Mouse (Mus musculus) thymus, postnatal 10 days (tissue): ENCODE measurements at regions not wholly inside any gene's neighbourhood (a gene's known extent, or its start where the extent isn't known, plus 50 kb on each side); places are given as distances from the start of the nearest gene placed in this dataset.

Experiments
- DNase-seq, 2 experiments: peaks; one replicate each; pipeline ENCODE4 v3.0.0; 2021; ENCODE audit warnings: low spot score in 2 of 2

DNA sequence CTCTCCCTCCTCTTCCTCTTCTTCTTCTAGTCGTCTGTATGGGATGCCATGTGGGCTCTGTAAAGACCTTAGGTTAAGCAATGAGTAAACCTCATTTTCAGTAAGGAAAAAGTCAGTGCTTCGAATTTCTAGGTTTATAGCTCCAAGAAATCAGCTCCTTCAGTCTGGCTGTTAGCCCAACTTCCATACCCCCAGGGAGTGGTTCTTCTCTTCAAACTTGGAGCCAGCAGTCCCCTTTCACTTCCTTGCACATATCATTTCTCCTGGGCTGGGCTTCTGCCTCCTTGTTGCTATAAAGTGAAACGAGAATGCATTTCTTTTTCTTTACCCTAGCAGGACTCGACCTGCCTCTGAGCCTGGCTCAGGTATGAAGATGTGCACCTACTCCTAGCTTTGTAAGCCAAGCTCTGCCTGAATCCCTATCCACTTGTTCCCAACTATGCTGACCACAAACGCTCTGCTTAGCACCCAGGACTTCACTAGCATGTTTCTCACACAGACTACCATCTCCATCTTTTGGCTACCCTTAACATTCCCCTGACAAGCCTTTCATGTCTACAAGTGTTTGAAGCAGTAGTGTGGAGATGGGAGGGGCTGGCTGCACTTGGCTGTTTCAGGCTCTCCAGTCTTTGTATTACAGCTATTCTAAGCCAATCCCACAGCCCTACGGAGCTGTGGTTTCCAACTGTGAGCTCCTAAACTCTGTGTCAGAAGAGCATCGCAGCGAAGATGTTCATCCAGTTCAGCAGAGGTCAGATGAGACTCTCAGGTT, 243.8 kb upstream of the Tprg start:
- DNase-seq = no peak

DNA sequence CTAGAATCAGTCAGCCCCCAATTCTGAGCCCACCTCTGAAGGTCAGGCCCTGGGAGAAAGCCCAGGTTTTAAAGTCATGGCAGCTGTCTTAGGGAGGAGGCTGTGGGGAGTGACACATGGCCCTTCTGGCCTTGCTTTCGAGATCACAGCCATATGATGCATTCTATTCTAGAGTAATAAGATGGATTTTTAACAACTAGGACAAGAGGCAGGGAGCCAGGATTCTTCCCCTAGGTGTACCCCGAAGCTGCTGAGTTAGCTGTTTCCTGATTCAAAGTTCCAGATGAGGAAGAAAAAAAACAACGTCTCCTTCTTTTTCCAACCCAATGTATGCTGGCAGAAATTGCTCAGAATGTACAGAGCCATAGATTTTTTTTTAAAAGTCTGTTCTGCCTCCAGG, 242.0 kb upstream of the Tprg start:
- DNase-seq = no peak

DNA sequence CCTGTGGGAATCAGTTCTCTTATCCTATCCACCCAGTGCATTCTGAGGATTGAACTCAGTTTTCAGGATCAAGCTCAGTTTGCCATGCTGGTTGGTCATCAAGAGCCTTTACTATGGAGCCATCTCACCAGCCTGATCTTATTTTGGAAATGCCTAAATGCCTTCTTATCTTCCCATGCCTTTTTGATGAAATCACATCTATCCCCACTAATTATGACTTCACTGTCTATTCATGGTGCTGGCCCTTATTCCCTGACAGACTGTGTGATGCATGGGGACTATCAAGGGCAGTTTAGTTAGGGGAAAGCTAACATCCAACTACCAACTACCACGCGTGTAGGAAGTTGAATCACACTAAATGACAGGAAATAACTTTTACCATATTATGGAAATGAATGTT, 238.9 kb upstream of the Tprg start:
- DNase-seq = no peak

DNA sequence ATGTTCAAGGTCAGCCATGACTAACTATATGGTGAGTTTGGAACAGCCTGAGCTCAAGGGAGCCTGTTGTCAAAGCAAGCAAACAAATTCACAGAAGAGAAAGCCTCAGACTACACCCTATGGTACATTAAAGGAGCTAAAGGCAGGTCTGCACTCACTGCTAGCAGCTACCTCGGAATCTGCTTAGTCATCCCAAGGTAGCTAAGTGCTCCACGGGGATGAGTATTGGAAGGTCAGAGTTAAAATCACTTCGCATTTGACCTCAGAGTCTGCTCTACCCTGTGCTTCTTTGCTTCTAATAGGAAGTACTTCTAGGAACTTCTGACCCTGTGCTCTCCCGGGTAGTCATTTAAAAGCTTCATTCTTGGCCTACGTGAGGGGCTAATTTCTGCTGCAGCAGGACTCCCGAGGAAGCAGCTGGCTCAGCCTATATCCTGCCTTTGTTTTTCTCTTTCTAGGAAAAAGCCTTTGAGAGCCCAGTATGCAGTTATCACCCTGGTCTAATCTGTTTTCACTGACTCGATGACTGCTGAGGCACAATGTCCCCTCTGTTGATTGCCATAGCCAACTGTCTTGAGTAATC, 236.6 kb upstream of the Tprg start:
- DNase-seq = no peak

DNA sequence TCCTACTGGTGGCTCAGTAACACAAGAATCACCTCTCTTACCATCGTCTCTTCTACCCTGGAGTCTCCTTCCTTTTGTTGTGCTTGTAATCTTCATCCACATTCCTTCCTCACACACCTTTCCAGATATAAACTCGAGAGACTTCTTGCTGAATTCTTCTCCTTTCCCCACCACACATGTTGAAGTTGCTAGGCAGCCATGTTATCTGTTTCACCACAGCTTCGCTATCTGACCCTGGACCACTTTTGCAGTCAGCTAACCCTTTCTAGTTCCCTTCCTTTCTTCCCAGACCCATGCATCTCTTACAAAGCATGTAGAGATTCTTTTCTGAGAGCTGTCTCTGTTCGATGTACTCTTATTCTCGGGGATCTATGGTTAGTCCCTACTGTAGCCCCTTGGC, 235.6 kb upstream of the Tprg start:
- no peak for DNase-seq

DNA sequence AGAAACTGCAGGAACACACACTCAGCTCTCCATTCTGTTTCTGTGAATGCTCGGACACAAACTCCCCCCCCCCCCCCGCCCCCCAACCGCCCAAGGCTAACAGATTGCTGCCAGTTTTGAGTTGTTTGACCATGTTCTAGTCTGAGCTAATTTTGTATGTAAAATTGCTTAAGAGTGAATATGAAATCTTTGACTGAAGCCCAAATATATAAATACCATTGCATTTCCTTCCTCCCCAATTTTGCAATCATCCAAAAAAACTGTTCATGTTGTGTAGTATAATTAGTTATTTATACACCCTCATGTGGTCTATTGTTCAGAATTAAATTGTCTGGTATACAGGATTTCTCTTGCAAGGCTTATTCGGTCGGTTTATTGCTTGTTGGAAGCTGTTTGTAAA, 234.2 kb upstream of the Tprg start:
- DNase-seq = no peak

DNA sequence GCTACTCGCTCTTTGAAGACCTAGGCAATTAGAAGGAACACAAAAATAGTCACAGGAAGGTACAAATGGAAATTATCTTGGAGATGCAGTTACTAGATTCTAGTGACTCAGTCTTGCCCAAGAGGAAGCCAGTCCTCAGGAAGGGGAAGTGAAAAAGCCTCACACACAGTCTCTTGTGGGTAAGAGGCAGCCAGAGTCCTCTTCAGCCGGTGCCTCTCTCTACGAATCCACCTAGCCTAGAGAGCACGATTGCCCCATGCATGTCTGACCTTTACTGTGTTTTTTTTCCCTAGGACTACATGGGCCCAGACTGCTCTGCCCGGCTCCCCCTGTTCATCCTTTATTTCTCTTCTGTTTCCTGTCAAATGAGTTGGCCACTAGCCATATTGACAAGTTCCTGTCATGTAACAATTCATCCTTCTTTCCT, 233.7 kb upstream of the Tprg start:
- no peak for DNase-seq

DNA sequence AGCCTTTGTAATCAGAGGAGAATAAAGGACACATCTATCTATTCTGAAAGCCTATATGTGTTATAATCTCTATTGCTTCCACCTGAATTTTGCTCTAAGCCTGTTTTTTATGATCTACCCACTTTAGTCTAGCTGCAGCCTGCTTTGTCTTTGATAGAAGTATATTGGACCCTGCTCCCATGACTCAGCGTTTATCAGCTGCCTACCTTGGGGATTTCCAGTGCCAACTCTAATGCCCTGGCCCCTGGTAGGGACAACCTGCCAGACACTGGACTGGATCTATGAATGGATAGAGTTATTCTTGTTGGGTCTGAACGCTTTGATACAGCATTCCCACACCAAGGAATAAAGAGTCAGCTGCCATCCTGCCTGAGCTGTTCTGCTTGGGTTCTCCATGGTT, 232.3 kb upstream of the Tprg start:
- no peak for DNase-seq

DNA sequence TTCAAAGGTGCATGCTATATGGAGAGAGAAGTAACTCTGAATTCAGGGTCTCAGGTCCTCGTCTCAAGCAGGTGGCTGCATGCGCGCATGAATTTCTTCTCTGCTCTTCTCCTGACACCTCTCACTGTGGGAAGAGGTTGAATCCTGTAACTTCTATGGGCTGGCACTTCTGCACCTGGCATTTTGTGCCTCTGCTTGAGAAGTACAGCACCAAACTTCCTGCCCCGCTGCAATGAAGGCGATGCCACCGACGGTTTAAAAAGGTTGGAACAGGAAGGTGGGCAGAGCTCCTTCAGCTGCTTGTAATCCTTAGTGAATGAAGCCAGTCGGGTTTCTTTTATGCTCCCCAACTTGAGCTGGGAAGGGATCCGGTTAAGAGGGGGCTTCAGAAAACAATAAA, 231.2 kb upstream of the Tprg start:
- DNase-seq = peak; percentile 34 to 47

DNA sequence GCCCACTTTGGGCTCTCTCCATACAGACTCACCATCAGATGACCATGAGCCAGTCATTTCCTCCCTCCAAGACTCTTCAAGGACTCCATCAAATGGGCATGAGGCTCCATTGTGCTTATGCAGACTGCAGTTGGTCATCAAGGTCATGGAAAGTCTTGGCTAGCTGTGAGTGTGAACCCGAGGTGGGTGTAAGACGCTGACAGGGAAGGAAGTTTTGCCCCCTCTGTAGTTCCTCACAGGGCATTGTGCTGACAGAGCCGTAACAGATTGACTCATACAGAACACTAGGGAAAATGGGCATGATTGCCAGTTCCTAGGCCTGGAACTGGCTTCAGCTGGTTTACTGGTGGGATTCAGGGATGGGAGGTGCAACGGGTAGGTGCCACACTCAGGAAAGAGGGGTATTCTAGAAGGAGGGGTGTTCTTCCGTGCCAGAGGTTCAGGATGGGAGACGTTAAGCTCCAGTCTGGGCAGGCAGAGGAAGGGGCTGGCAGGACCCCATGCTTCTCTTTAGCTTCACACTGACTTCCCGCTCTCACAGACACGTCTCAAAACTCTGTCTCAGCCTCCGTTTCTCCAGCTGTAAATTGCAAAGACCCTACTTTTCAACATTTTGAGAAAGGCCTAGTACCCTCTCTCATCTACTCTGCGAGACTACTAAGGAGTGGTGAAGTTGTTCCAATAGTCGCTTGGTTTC, 228.4 kb upstream of the Tprg start:
- DNase-seq = no peak

DNA sequence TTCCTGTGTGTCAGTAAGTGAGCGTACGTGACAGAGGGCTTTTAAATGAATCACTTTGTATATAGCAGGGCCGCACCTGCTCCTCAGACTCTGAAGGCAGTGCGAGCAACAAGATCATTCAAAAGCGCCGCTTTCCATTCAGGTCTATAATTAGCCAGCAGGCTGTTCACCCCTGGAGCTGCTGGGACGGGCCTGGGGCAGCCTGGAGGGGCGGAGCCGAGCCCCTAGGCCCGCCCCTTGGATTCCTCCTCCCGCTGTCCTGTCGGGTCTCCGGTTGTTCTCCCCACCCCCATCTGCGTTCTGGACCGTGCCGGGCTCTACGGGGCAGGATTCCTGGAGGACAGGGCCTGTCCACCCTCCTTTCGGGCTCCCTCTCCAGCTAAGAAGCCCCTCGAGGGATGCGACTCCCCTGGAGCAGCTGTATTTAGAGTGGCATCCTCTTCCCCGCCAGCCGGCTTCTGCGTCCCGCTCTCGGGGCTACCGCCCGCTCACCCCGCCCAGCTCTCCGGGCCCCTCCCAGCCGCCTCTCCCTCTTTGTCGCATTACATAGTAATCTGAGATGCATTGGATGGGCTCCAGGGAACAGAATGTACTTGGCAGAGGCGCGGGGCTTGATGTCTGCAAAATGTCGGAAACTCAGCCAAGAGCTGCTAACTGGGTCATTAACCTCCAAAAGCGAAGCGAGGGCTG, 227.7 kb upstream of the Tprg start:
- DNase-seq = peak; percentile 63 to 65

DNA sequence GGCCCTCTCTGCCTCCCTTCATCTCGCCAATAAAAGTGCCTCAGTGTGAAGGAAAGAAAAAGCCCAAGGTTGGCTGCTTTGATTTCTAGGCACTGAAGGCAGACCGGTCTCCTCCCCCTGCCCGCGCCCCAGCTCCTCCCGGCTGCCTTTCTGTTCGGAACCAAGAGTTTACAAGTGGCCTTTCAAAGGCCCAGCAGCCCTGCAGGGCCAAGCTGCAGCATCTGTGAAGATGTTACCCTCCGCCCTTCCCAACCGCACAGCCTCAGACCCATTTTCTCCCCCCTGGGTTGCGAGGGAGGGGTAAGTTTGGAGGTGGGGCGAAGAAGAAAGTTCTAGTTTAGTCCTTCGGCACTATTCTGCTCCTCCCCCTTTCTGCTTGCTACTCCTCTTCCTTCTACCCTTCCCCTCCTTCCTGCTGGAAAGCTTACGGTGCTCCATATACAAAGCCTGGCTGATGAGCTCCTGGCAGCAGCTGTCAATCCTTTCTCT, 227.1 kb upstream of the Tprg start:
- DNase-seq = peak; percentile 27 to 31

DNA sequence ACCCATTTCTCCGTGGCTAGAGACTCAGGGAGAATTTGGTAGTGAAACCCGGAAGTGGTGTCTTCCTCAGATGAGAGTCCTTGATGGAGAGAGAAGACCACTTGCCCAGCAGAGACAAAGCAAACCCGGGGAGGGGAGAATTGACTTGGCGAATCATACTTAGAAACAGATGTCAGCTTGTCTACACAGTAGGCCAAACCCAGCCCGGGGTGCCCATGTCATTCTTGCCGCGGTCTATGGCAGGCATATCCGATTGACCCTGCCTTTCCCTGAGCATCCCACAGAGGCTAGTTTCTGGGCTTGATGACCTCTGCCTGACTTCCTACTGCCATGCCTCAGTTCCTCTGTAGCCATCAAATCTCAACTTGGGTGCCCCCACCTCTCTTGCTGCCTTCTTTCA, 226.4 kb upstream of the Tprg start:
- DNase-seq = no peak

DNA sequence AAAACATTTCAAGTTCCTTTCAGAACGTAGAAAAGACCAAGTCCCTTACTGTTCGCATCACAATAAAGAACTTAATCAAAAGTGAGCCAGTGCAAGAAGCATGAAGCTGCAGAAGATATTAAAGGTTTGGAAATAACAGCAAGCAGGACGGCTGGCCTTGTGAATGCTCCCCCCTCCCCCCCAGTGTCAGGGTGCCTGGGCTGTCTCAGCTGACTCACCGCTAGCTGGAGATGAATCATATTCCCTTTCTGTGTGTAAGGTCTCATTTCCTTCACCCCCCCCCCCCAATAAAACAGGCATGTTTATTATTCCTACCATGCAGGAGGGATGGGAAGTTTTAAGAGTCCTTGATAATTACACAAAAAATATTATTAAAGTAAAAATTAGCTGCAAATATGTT, 225.0 kb upstream of the Tprg start:
- DNase-seq = no peak

DNA sequence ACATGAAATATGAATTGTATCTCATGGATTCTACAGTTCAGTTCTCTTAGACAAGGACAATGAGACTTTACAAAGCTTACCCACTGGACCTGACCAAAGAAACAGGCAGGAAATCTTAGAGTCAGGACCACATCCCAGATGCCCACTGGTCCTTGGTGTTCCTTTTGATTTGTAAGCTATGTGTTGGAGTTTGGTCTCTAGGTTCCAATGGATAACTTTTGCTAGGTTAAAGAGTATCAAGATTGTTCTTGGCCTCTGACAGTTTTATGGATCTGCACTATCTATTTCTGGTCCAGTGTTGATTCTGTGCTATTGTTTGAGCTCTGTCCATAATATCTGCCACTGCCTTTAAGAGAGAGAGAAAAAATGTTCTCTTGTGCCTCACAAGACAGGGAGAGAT, 222.6 kb upstream of the Tprg start:
- DNase-seq = no peak

DNA sequence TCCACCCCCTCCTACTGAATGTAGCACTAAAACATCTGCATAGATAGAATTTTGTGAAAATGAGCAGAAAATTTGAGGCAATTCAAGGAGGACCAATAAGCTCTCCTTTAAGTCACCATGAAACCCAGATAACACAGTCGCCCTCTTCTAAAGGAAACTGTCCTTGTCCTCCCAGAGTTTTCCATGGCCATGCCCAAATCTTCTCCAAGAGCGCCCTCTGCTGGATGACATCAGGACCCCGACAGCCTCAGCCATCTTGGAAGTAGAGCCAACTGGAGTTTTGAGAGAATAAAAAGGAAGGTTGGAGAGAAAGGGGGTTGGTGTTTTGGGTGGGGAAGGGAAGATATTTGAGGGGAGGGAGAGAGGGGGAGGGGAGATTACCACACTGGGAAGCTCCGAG, 222.1 kb upstream of the Tprg start:
- peak; percentile 66 to 90 for DNase-seq

DNA sequence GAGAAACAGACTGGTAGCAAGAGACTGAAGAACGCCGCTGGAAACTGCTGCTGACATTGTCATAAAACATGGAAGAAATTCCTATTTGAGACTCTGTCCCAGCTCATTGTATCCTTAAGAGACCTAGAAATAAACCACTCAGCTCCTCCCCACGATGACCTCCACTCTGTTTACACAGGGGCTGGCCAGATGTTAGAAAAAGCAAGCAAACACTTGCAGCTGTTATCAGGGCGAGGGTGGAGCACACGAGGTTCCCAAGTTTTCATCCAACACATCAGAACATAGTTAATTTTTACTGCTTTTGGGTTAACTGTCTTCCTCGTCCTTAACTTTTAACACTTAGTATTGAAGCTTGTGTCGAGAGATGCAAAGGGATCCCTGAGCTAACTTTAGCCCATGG, 219.8 kb upstream of the Tprg start:
- no peak for DNase-seq

DNA sequence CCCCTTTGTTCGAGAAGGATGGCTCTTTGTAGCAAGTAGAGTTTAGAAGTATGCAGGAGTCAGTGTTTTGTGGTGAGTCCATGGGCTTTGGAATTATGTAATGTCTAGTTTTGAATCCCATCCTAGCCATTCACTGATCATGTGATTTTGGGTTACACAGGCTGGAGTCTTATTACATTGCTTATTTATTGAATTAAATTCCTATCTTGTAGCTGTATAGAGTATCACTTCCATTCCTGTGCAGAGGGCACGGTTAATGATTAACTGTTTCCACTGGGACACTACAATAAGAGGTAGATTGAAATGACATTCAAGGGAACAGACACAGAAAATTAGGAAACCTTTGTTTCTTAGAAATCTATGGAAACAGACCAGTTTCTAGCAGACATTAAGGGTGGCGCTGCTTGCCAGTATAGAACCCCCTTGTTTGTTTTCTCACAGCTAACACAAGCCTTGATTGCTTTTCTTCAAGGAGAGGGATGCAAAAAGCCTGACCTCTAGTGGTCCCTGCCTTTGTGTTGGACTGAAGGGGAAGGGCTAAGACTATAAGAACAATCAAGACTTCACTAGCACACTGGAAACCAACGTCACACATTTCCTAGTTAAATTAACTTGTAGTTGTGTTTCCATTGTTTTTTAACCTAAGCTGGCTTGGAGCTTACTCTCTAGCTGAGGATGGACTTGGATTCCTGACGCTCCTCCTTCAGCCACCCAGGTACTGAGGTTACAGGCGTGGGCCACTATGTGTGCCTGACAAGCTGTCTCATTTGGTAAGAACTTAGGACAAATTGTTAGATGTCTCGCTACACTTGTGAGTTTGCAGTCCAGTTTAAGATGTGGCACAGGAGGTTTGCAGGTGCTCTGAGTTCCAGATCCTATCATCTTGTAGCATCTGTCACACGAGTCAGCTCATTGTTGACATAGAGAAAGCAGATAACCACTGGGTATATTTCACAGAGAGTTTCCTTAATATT, 219.1 kb upstream of the Tprg start:
- no peak for DNase-seq

DNA sequence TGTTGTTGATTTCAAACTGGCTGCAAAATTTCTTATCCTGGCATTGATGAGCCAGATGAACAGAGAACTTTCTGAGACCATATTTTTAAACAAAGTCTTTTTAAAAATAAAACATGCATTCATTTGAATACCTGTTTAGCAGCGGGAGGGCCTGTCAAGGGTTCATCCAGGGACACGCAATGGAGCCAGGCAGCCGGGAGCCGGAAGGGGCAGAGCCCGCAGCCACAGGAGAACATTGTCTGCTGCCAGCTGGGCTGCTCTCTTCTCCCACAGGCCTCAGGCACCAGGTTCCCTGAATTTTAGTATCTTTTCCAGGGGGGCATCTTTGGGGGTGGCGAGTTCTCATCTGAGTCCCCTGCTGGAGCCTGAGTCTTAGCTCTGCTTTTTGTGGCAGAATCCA, 205.8 kb upstream of the Tprg start:
- DNase-seq = no peak

DNA sequence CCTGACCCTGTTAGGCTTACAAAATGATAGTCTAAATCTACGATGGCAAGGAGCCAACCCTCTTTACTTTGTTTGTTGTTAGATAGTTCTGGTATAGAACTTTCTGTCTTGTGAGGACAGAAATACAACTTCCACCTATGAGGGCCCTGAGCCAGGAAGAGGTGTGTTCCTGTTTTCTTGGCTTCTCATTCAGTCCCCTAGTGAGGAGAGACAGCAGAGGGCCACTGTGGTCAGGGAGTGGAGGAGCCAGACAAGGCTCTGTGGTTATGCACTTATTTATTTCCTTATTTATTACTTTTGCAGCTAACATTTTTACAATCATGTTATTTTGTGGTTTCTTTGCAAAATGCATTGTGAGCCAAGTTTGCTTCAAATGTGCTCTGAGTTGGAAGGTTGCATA, 202.9 kb upstream of the Tprg start:
- no peak for DNase-seq
